Mouse (Mus musculus): Measurements from ENCODE around the gene Nfatc3.

DNA sequence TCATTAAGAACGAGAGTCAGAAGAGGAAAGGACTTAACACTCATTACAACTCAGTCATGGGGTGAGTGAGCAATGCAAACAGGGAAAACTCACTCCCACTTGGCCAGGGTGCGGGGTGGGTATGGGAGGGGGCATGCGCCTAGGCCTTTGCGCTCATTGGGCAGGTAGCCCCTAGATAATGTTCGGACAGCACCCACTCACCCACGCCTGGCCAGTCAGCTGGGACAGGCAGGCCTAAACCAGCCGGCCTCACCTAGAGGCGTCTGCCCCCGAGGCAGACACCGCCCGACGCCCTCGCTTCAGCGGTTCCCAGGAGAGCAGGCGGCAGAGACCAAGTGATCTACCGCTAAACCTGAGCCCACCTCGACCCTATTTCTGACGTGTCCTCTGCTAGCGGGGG, 77.0 kb downstream of the Nfatc3 start:
- TF ChIP-seq HCFC1 (IDR thresholded peaks at IDR 0.05; ENCODE audit: low read depth, low read length) (no peak), TCF12 (IDR thresholded peaks at IDR 0.05; ENCODE audit: low read depth, low read length) (no peak), CTCF (conservative IDR thresholded peaks at IDR 0.05 in 1 of 2, IDR thresholded peaks at IDR 0.05 in 1 of 2; ENCODE audit: low read depth in 2 of 2, low read length in 2 of 2) (no peak), UBTF (IDR thresholded peaks at IDR 0.05; ENCODE audit: low read depth, low read length) (no peak), EP300 (IDR thresholded peaks at IDR 0.05; ENCODE audit: low read length) (no peak), MYC (IDR thresholded peaks at IDR 0.05; ENCODE audit: low read depth, low read length) (no peak), MAFK (IDR thresholded peaks at IDR 0.05; ENCODE audit: insufficient replicate concordance, low read length) (no peak), POLR2A (IDR thresholded peaks at IDR 0.05; ENCODE audit: low read depth, low read length) (no peak)
